Mouse (Mus musculus): ENCODE data around the gene Marcks.

DNA sequence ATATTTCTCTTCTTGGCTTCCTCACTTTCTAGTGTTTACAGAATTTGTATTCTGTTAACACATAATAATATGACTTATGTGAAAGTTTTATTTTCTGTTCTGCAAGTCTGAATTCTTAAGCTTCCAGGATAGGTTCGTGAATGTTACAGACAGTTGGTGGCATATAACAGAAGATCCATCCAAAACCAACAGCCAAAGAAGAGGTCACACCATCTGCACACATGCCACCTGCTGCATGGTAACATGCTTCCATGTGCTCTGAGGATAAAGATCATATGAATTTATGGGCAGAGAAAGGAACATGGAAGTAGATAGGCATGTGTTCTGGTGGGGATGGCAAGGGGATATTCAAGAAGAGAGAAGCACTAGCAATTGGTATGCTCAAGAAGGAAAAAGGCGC, 28.8 kb upstream of the Marcks start:
- TF ChIP-seq CTCF (IDR thresholded peaks at IDR 0.05; ENCODE audit: low read depth, low read length) = no peak
- TF ChIP-seq POLR2AphosphoS5 (IDR thresholded peaks at IDR 0.05; ENCODE audit: insufficient replicate concordance, low read depth, low read length) = no peak
- TF ChIP-seq TAL1 (conservative IDR thresholded peaks at IDR 0.05; ENCODE audit: low read depth, low read length) = no peak
- no peak for TF ChIP-seq GATA2 (IDR thresholded peaks at IDR 0.05; ENCODE audit: borderline replicate concordance, low read depth, low read length)
- TF ChIP-seq GATA1 (IDR thresholded peaks at IDR 0.05; ENCODE audit: borderline replicate concordance, low read length) = no peak

All from G1E (cell line).